Mouse (Mus musculus) forebrain, embryonic 16.5 days (tissue): Measurements from ENCODE around the gene Olfr585. TPM values are rescaled to one million over a fixed set of nuclear protein-coding genes. Genes with fewer than 3 reads are reported as not detected.

Experiments
- ATAC-seq: fragments of 200-750 bp; cut with Nextera tagmentation; 2 replicates; pipeline ENCODE4 v1.8.0; 2017; ENCODE audit warnings: mild to moderate bottlenecking, moderate library complexity
- H3K27ac ChIP-seq: fragments of 300-500 bp; sonication (generic); 2 replicates; pipeline ENCODE4 v1.5.1; 2014; ENCODE audit warnings: low read length, control low read depth
- H3K27me3 ChIP-seq: fragments of 300-500 bp; sonication (generic); replicated peaks from 2 replicates; pipeline ENCODE4 v1.6.1; 2014; ENCODE audit warnings: low read length; ENCODE audit not compliant: control insufficient read depth, insufficient read depth
- H3K36me3 ChIP-seq: fragments of 300-500 bp; sonication (generic); 2 replicates; pipeline ENCODE4 v1.6.1; 2014; ENCODE audit not compliant: control insufficient read depth, insufficient read depth
- H3K4me1 ChIP-seq: fragments of 300-500 bp; sonication (generic); replicated peaks from 2 replicates; pipeline ENCODE4 v1.6.1; 2014; ENCODE audit warnings: low read length; ENCODE audit not compliant: control insufficient read depth, insufficient read depth
- H3K4me2 ChIP-seq: fragments of 300-500 bp; sonication (generic); 2 replicates; pipeline ENCODE4 v1.6.1; 2014; ENCODE audit warnings: mild to moderate bottlenecking, low read length, control low read depth
- H3K4me3 ChIP-seq: fragments of 300-500 bp; sonication (generic); replicated peaks from 2 replicates; pipeline ENCODE4 v1.5.1; 2014; ENCODE audit warnings: mild to moderate bottlenecking, low read length, control low read depth
- H3K9ac ChIP-seq: fragments of 300-500 bp; sonication (generic); replicated peaks from 2 replicates; pipeline ENCODE4 v1.6.1; 2014; ENCODE audit warnings: low read depth, low read length, control low read depth
- H3K9me3 ChIP-seq: fragments of 300-500 bp; sonication (generic); 2 replicates; pipeline ENCODE4 v1.6.1; 2016; ENCODE audit warnings: low read length; ENCODE audit not compliant: control insufficient read depth
- WGBS: fragments of 180-500 bp; shearing (Covaris S2); extraction: QIAGEN DNeasy Blood & Tissue Kit; methylation state at CpG from one replicate; pipeline ENCODE4 v1.1.7; 2014; 5-methylcytosine and 5-hydroxymethylcytosine counted together
- polyA plus RNA-seq: library from polyadenylated mRNA; unstranded; fragments of >200 nt; fragmentation: Nextera tagmentation; extraction: Ambion mirVana; gene quantifications from 2 replicates; pipeline ENCODE4 v1.2.1, GENCODE M21; 2015

Gene Olfr585
- polyA plus RNA-seq: not detected in 2 replicates

- no peaks in the 10 kb centered on the region for H3K4me1 ChIP-seq
- no peak within 1 kb of the TSS for H3K4me2 ChIP-seq
- no peak for ATAC-seq
- 94% methylated on average over 1 of the region's 1 CpGs for WGBS
- no peaks in the 10 kb centered on the region for H3K9me3 ChIP-seq
- H3K36me3 ChIP-seq: no peaks in the 10 kb centered on the region
- H3K9ac ChIP-seq: no peak within 1 kb of the TSS
- H3K27me3 ChIP-seq: no peaks in the 10 kb centered on the region
- no peak within 1 kb of the TSS for H3K4me3 ChIP-seq
- H3K27ac ChIP-seq: no peak within 1 kb of the TSS
Measured at GRCm38 (mm10) chr7:103097420-103097819, at the start of gene Olfr585. Gene Olfr585, plus strand, starts transcription at chr7:103097720.

DNA sequence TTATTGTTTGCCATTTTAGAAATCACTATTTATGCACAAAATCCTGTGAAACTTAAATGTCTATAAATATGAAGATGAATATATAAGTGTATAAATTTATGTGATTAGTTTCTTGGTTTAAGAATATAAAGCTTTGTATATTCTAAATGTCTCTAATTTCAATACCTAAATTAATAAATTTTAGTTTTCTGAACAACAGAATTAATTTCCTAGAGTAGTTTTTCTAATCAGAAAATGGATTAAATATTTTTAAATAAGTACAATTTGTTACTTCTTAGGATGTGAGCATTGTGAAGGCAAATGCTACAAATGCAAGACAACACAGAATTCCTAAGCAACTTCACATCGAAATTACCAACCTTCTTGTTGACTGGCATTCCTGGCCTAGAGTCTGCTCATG, 46.5 kb upstream of the Olfr585 start, which contains the start of gene Olfr583:
Gene Olfr583 (plus strand): TSS at position 301 of the 400 bp plus-strand sequence.
- no peak for ATAC-seq
- no peak within 1 kb of the TSS for H3K9ac ChIP-seq
- no peaks in the 10 kb centered on the region for H3K36me3 ChIP-seq
- WGBS: 78% methylated on average over 1 of the region's 1 CpGs
- no peaks in the 10 kb centered on the region for H3K27me3 ChIP-seq
- H3K4me2 ChIP-seq: no peak within 1 kb of the TSS
- H3K27ac ChIP-seq: no peak within 1 kb of the TSS
- no peak within 1 kb of the TSS for H3K4me3 ChIP-seq
- H3K9me3 ChIP-seq: no peaks in the 10 kb centered on the region
- no peaks in the 10 kb centered on the region for H3K4me1 ChIP-seq

DNA sequence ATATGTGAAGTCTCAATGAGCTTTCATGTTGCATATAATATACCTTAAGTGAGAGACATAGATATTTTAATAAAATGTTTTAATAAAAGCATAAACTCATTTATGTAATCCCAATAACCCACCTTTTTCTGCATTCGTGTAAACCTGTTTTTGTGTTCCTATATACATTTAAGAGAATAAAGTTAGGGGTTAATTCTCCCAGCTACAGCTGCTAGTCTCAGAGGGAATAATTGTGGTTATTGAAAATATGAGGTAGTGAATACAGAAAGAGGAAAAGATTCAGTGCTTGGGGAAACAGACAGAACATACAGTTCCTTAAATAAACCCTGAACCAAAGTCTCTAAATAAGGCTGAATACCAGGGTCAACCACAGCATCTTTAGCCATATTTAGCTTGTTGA, 15.9 kb upstream of the Olfr585 start, which contains the start of gene Olfr584:
Gene Olfr584 (plus strand): TSS at position 301 of the 400 bp plus-strand sequence.
- 82% methylated on average over 1 of the region's 1 CpGs for WGBS
- Histone ChIP-seq H3K27ac (no peak within 1 kb of the TSS), H3K4me2 (no peak within 1 kb of the TSS), H3K4me1 (no peaks in the 10 kb centered on the region), H3K27me3 (no peaks in the 10 kb centered on the region), H3K9me3 (peaks cover 2% of the 10 kb centered on the region; the same call in 1 of the 2 replicates), H3K9ac (no peak within 1 kb of the TSS), H3K4me3 (no peak within 1 kb of the TSS), H3K36me3 (no peaks in the 10 kb centered on the region)
- no peak for ATAC-seq

GRCm38 (mm10) chr7:103119406-103119805, 21.9 kb downstream of the Olfr585 start:
- H3K4me3 ChIP-seq: no peak overlapping the region
- no peaks in the 10 kb centered on the region for H3K36me3 ChIP-seq
- no peak overlapping the region for H3K9ac ChIP-seq
- ATAC-seq: no peak
- H3K27me3 ChIP-seq: no peaks in the 10 kb centered on the region
- no peak overlapping the region for H3K27ac ChIP-seq
- no peaks in the 10 kb centered on the region for H3K9me3 ChIP-seq
- WGBS: 56% methylated on average over 3 of the region's 3 CpGs
- no peaks in the 10 kb centered on the region for H3K4me1 ChIP-seq
- no peak overlapping the region for H3K4me2 ChIP-seq

DNA sequence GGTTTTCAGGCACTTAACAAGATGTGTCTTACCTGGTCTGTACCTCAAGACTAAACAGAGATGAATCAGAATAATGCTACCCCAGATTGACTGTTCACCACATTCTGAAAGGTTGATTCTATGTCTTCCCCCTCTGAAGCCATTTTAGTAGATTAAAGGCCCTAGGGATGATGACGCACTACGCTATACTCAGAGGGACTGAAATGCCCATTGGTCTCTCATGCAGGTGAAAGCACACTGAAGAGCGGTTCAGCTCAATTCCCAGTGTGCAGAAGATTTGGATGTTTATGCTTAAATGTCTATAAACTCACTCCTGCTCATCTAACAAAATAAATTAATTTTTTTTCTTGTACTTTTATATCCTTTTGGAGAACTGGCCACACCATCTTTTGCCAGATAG, 28.0 kb downstream of the Olfr585 start, which contains the start of gene Olfr586:
Gene Olfr586 (minus strand): TSS at position 101 of the 400 bp plus-strand sequence.
- Histone ChIP-seq H3K9me3 (no peaks in the 10 kb centered on the region), H3K36me3 (no peaks in the 10 kb centered on the region), H3K4me2 (no peak within 1 kb of the TSS), H3K27me3 (no peaks in the 10 kb centered on the region), H3K4me1 (no peaks in the 10 kb centered on the region), H3K9ac (no peak within 1 kb of the TSS), H3K27ac (no peak within 1 kb of the TSS), H3K4me3 (no peak within 1 kb of the TSS)
- 88% methylated on average over 3 of the region's 3 CpGs for WGBS
- no peak for ATAC-seq

DNA sequence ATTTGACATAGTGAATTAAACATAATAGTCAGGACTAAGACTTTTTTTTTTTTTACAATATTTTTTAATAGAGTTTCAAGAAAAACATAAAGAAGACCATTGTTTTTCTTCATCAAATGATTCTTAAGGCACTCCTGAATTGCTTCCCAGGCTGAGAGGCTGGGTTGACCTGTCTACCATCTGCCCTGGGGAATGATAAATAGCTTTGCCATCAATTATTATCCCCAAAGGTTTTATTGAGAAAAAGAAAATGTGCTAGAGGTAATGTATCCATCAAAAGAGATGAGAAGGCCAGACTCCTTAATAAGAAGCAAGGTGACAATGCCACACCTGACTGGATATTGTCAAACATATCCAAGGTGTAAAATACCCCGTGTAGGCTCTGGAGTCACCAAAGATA, 43.1 kb downstream of the Olfr585 start, which contains the start of gene Olfr588-ps1:
Gene Olfr588-ps1 (plus strand): TSS at position 301 of the 400 bp plus-strand sequence.
- WGBS: 82% methylated on average over 1 of the region's 1 CpGs
- no peaks in the 10 kb centered on the region for H3K9me3 ChIP-seq
- no peaks in the 10 kb centered on the region for H3K4me1 ChIP-seq
- H3K27ac ChIP-seq: no peak within 1 kb of the TSS
- no peaks in the 10 kb centered on the region for H3K36me3 ChIP-seq
- no peak within 1 kb of the TSS for H3K4me3 ChIP-seq
- no peak within 1 kb of the TSS for H3K9ac ChIP-seq
- ATAC-seq: no peak
- H3K4me2 ChIP-seq: no peak within 1 kb of the TSS
- no peaks in the 10 kb centered on the region for H3K27me3 ChIP-seq

Other genes with a start within 250 kb of the Olfr585 start
- not detected in 2 replicates for gene Olfr566, start 239.0 kb upstream of the Olfr585 start, polyA plus RNA-seq
- gene Olfr568, start 220.6 kb upstream of the Olfr585 start, polyA plus RNA-seq: not detected in 2 replicates
- not detected in 2 replicates for gene Olfr569, start 206.8 kb upstream of the Olfr585 start, polyA plus RNA-seq
- 0.20 TPM in 1 of 2 replicates, not detected in the other for gene Olfr570, start 203.1 kb upstream of the Olfr585 start, polyA plus RNA-seq
- gene Olfr571, start 180.2 kb upstream of the Olfr585 start, polyA plus RNA-seq: not detected in 2 replicates
- gene Olfr572, start 173.3 kb upstream of the Olfr585 start, polyA plus RNA-seq: not detected in 2 replicates
- gene Olfr573-ps1, start 155.1 kb upstream of the Olfr585 start, polyA plus RNA-seq: not detected in 2 replicates
- not detected in 2 replicates for gene Olfr574, start 149.3 kb upstream of the Olfr585 start, polyA plus RNA-seq
- not detected in 2 replicates for gene Olfr575, start 138.9 kb upstream of the Olfr585 start, polyA plus RNA-seq
- not detected in 2 replicates for gene Olfr576, start 135.1 kb upstream of the Olfr585 start, polyA plus RNA-seq
- not detected in 2 replicates for gene Olfr577, start 121.8 kb upstream of the Olfr585 start, polyA plus RNA-seq
- not detected in 2 replicates for gene Olfr578, start 108.4 kb upstream of the Olfr585 start, polyA plus RNA-seq
- not detected in 2 replicates for gene Olfr582, start 59.7 kb upstream of the Olfr585 start, polyA plus RNA-seq
- gene Olfr583, start 46.4 kb upstream of the Olfr585 start, polyA plus RNA-seq: not detected in 2 replicates
- not detected in 2 replicates for gene Olfr584, start 15.8 kb upstream of the Olfr585 start, polyA plus RNA-seq
- not detected in 2 replicates for gene Olfr586, start 27.9 kb downstream of the Olfr585 start, polyA plus RNA-seq
- gene Olfr588-ps1, start 43.2 kb downstream of the Olfr585 start, polyA plus RNA-seq: not detected in 2 replicates
- not detected in 2 replicates for gene Olfr589, start 58.6 kb downstream of the Olfr585 start, polyA plus RNA-seq
- gene Olfr591, start 80.6 kb downstream of the Olfr585 start, polyA plus RNA-seq: not detected in 2 replicates
- gene Olfr592, start 87.1 kb downstream of the Olfr585 start, polyA plus RNA-seq: not detected in 2 replicates
- gene Olfr593, start 114.1 kb downstream of the Olfr585 start, polyA plus RNA-seq: not detected in 2 replicates
- not detected in 2 replicates for gene Olfr594, start 119.3 kb downstream of the Olfr585 start, polyA plus RNA-seq
- not detected in 2 replicates for gene Usp17ld, start 154.8 kb downstream of the Olfr585 start, polyA plus RNA-seq
- gene Olfr596, start 207.9 kb downstream of the Olfr585 start, polyA plus RNA-seq: not detected in 2 replicates
- not detected in 2 replicates for gene Olfr597, start 218.6 kb downstream of the Olfr585 start, polyA plus RNA-seq
- gene Olfr598, start 225.8 kb downstream of the Olfr585 start, polyA plus RNA-seq: not detected in 2 replicates
- not detected in 2 replicates for gene Olfr599, start 238.2 kb downstream of the Olfr585 start, polyA plus RNA-seq